Mouse (Mus musculus) layer of hippocampus, adult 18-20 months (tissue): Measurements from ENCODE around the gene Pdcd11. TPM values are rescaled to one million over a fixed set of nuclear protein-coding genes. Genes with fewer than 3 reads are reported as not detected.

ENCODE experiments used
- DNase-seq, 2 experiments: peaks; one replicate each; pipeline ENCODE4 v3.0.0; 2022; ENCODE audit warnings: low spot score in 2 of 2
- long read RNA-seq: library from polyadenylated mRNA; stranded (forward); transcript quantifications from one replicate; pipeline ENCODE4 v2.0.0, GENCODE M21; 2021
- total RNA-seq, 2 experiments: library from RNA; stranded (reverse); gene quantifications; 2 replicates each; pipeline ENCODE4 v1.2.3; 2021

Pdcd11 gene
- 10 to 100 TPM; 16.9 to 18.3 TPM for total RNA-seq
- long read RNA-seq, full-length matches to known transcripts, result 6 of 16 reads
- long read RNA-seq, partial matches to known transcripts, result 5 of 16 reads
- long read RNA-seq, other reads (novel, unspliced or antisense), result 5 of 16 reads

DNA sequence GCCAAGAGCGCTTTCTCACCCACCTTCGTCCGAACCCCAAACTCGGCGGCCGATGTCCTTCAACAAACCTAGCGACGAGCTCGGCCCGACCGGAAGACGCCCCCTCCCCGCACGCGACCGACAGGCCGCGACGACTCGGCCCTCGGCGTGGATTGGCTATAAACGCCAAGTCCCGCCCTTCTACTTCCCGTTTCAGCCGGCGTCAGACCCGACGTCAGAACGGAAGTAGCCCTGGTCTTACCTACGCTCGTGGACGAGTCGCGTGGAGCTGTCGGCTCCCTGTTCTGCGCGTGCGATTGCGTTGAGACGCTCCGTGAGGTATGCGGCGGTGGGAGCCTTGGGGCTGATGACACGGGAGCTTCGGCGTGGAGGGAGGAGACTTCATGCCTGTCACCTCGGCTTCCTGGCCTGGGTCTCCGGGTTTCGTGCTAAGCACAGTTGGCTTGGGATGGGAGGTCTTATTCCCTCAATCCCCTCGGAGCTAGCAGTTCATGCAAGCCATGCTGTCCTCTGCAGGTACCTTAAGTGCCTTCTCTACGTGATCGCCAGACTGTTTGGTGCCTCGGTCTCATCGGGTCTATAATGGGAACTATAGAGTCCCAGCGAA is at the start of gene Pdcd11, which contains the start of gene Usmg5:
Gene Pdcd11 (plus strand): TSS at position 219 of the 607 bp plus-strand sequence.
Gene Usmg5 (minus strand): TSS at position 98 of the 607 bp plus-strand sequence.
- peak; percentile 96 to 98 for DNase-seq

- DNase-seq, result no peak
Observed at GRCm38 (mm10) chr19:47043608-47044007, 47.0 kb upstream of the Pdcd11 start.

DNA sequence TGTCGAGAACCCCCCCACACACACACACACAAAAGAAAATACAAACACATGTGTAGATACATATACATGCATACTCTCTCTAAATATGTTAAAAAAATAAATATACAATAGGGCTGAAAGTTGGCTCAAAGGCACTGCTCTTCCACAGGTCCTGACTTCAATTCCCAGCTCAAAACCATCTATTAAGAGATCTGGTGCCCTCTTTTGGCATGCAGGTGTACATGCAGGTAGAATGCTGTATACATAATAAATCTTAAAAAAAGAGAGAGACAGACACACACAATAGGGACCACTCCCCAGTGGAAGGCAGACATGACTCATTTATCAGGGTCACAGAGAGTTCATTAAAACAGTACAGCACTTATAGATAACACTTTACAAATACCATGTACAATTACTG is 44.2 kb upstream of the Pdcd11 start:
- DNase-seq, result no peak

DNA sequence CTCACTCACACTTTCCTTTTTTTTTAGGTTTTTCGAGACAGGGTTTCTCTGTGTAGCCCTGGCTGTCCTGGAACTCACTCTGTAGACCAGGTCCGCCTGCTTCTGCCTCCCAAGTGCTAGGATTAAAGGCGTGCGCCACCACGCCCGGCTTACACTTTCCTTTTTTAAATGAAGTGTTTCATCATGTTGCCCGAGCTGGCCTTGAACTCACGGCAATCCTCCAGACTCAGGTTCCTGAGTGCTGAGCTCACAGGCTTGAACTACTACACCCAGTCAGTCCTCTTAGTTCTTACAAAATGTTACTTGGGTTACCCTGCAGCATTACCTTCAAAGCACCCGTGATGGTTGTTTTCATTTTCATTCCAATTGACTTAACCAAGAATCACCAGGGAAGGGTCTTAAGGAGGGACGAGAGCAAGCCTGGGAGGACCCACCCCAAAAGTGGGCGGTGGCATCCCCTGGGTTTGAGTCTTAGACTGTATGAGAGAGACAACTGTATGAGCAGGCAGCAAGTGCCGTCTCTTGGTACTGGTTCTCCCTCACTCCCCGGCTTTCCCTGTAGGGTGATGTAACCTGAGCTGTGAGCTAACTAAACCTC is 43.2 kb upstream of the Pdcd11 start:
- no peak for DNase-seq

- DNase-seq, result no peak
Observed at GRCm38 (mm10) chr19:47049061-47049460, 41.5 kb upstream of the Pdcd11 start.

- no peak for DNase-seq
Observed at GRCm38 (mm10) chr19:47049840-47050239, 40.7 kb upstream of the Pdcd11 start.

DNA sequence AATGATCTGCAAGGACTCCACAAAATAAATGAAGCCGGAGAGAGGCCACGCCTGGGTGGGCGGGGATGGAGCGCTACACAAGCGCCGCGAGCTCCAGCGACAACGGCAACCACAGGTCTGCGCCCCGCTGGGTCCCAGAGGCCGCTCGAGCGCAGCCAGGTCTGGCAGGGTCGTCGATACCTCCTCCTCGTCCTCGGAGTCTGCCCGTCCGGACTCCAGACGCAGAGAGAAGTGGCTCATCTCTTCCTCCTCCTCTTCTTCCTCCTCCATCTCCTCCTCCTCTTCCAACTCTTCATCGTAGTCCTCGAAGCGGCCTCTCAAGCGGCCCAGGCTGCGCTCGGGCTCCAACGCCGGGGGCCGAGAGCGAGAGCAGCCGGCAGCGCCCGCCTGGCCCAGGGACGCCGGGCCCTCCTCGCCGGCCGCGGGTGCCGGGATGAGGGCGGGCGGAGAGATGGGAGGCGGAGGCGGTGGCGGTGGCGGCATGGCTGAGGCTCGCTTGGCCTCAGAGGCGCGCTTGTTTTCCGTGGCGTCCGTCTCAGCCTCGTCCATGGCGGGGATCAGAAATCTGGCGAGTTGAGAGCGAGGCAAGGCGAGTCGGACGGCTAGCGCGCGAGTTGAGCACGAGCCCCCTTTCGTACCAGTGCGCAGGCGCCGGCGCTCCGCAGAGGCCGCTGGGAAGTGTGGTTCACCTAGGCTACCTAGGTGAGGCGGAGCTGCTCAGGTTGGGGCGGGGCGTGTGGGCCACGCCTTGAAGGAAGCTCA is 40.1 kb upstream of the Pdcd11 start, which contains the start of gene Pcgf6:
Gene Pcgf6 (minus strand): TSS at position 636 of the 762 bp plus-strand sequence.
- DNase-seq, result peak; percentile 74 to 85

GRCm38 (mm10) chr19:47052927-47053326 is 37.6 kb upstream of the Pdcd11 start:
- DNase-seq, result no peak

DNA sequence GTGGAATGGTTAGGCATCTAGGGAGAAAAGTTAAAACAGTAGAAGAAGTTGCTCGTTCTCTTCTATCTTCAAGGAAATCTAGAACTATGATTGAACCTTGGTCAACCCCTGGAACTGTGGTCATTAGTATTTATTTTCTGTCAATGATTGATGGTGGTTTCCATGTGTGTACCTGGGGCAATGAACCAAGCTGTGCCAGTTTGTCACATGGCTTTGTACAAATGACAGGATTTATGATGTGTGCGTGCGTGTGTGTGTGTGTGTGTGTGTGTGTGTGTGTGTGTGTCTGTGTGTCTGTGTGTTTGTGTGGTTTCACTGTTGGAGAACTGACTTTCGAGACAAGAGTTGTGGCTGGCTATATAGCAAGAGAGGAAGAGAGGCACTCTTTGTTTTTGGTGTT is 37.1 kb upstream of the Pdcd11 start:
- no peak for DNase-seq

- DNase-seq, result no peak
Observed at GRCm38 (mm10) chr19:47057684-47058083, 32.9 kb upstream of the Pdcd11 start.

DNA sequence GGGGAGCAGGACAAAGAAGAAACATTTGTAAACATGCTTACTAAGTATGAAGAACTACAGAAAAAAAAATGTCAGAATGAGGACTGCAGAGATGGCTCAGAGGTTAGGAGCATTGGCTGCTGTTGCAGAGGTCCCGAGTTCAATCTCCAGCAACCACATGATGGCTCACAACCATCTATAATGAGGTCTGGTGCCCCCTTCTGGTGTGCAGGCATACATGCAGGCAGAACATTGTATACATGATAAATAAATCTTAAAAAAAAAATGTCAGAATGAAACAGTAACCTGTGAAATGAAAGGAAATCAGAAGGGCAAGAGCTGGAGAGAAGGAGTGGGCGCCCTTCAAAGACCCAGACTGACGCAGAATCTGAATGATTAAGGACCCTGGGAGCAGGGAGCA is 24.7 kb upstream of the Pdcd11 start:
- no peak for DNase-seq

DNA sequence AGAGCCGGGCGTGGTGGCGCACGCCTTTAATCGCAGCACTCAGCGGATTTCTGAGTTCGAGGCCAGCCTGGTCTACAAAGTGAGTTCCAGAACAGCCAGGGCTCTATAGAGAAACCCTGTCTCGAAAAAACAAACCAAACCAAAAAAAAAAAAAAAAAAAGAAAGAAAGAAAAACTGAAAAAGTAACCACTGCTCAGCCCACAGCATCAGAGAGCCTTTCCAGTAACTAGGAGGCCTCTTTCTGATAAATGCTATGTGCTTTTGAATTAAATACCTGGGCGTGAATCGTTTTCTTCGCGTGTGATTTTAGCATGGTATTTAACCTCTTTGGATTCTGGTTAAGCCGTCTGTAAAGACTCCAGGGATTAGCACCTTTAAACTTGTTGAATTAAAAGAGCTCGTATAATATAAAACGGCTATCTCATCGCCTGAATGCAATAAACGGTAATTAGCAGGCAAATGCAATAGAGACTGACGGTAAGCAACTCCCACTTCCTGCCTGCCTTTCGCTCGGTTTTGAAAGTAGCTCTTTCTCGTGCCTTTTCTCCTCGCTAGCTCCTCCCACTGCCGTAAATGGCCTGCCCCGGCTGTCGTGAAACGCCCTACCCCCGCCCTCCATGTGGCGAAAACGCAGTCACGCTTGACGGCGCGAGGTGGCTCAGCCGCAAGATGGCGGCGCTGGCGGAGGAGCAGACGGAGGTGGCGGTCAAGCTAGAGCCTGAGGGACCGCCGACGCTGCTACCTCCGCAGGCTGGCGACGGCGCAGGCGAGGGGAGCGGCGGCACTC is 23.3 kb upstream of the Pdcd11 start, which contains the start of gene Taf5:
Gene Taf5 (plus strand): TSS at position 651 of the 787 bp plus-strand sequence.
- peak; percentile 96 to 97 for DNase-seq

GRCm38 (mm10) chr19:47067924-47068611 is 22.5 kb upstream of the Pdcd11 start:
- DNase-seq, result peak; percentile 83 to 85

- DNase-seq, result no peak
Observed at GRCm38 (mm10) chr19:47088226-47088625, 2.3 kb upstream of the Pdcd11 start.

GRCm38 (mm10) chr19:47089718-47090525 is 646 bp upstream of the Pdcd11 start:
- peak in 1 of 2 experiments; percentile 11 for DNase-seq

GRCm38 (mm10) chr19:47101080-47101479 is 10.5 kb downstream of the Pdcd11 start:
- no peak for DNase-seq

DNA sequence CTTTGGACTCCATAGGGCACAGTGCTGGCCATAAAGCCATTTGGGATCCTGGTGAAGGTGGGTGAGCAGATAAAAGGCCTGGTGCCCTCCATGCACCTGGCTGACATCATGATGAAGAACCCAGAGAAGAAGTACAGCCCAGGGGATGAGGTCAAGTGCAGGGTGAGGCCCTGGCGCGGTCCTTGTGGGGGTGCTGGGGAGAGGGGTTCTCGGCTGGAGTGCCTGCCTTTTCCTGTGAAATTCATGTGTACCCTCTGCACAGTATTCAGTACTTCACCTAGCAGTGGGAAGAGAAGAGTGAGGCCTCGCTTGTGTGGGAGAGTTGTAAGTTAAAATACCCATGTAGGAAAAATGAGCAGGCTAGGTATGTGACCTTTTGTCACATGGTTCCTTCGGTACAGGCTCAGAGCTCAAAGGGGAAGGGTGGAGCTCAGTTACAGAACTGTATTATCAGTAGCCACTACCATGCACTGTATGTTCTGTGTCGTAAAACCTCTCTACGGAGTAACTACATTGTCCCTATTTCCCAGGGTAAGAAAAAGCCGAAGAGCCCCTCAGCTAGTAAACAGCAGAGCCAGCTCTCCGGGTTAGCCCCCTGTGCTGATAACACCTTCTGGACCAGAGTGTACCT is 14.2 kb downstream of the Pdcd11 start:
- no peak for DNase-seq

DNA sequence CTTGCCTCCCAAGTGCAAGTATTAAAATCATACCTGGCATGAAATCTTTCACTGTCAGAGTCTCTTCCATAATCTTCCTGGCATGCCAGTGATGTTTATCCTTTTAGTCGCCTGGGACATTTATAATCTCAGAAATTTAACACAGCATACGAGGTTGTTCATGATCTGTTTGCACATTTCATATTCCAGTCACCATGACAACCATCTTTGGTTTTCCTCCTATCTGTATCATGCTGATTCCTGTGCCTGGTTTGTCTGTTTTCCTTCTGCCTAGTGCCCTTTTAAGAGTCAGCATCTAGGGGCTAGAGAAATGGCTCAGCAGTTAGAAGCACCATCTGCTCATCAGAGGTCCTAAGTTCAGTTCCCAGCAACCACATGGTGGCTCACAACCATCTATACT is 28.1 kb downstream of the Pdcd11 start:
- DNase-seq, result no peak

DNA sequence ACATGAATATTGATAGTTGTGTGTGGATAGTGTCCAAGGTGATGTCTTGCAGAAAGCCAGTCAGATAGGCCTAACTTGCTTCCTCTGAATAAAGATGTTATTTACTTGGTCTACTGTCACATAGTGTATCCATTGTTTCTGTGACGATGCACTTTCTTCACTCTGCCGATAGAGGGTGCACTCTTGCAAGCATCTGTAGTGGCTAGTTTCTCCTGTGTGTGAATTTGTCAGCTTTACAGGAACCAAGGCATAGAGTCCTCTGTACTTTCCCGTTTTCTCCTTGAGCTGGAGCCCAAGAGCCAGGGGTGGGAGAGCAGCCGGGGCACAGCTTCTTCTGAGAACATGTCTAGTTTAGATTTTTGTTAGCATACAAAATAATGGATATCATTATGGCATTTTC is 30.5 kb downstream of the Pdcd11 start:
- peak in 1 of 2 experiments; percentile 62 for DNase-seq
